Mouse (Mus musculus) gastrocnemius, adult 2 months (tissue): ENCODE measurements around the gene Sptbn2. TPM values are rescaled to one million over a fixed set of nuclear protein-coding genes. Genes with fewer than 3 reads are reported as not detected.
A peak's percentile ranks its signal among the peaks of the same experiment; 100 is the strongest.

Source experiments
- DNase-seq: peaks from one replicate; pipeline ENCODE4 v3.0.0; 2022
- H3K27ac ChIP-seq: fragments of 200-600 bp; 2 replicates; pipeline ENCODE4 v1.8.1; 2022; ENCODE audit warnings: mild to moderate bottlenecking
- H3K4me3 ChIP-seq: fragments of 200-600 bp; 2 replicates; pipeline ENCODE4 v1.8.1; 2022; ENCODE audit warnings: mild to moderate bottlenecking, moderate library complexity
- CTCF ChIP-seq: fragments of 200-600 bp; IDR thresholded peaks from 2 replicates; pipeline ENCODE4 v1.8.1; 2022; ENCODE audit warnings: antibody characterized with exemption, mild to moderate bottlenecking, moderate library complexity
- intact Hi-C: fragments of 180-260 bp; cut with DNase I; formaldehyde crosslinking; loops from one replicate; pipeline ENCODE4 v1.15.1; 2025
- total RNA-seq, 2 experiments: library from RNA; stranded (reverse); gene quantifications; 2 replicates each; pipeline ENCODE4 v1.2.3; 2021

Sptbn2 gene
- total RNA-seq, 2 experiments from 2014 or later = 0.03 TPM; not detected in 1

GRCm38 (mm10) chr19:4739053-4739452 lies 28.1 kb downstream of the Sptbn2 start:
- no peak overlapping the region for H3K4me3 ChIP-seq
- H3K27ac ChIP-seq = no peak overlapping the region
- no peak for TF ChIP-seq CTCF
- no peak for DNase-seq
- intact Hi-C loops = loop anchor here (5.0 kb wide), 1 partner anchor 97 kb away; no protein-coding TSS in a partner anchor

DNA sequence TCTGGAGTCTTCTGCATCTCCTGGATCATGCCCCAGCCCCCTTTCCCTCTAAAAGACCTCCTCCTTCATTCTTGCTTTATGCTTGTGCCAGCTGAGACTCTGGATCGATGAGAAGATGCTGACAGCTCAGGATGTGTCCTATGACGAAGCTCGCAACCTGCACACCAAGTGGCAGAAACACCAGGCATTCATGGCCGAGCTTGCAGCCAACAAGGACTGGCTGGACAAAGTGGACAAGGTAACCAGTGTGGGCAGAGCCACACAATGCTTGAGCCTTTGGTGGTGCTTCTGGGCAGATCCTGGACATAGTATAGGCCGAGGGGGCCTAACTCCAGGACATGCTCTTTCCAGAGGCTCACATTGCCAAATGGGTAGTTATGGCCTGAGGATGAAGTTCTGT lies 28.8 kb downstream of the Sptbn2 start:
- intact Hi-C loops = loop anchor here (5.0 kb wide), 1 partner anchor 97 kb away; no protein-coding TSS in a partner anchor
- TF ChIP-seq CTCF = no peak
- no peak overlapping the region for H3K27ac ChIP-seq
- no peak overlapping the region for H3K4me3 ChIP-seq
- no peak for DNase-seq

DNA sequence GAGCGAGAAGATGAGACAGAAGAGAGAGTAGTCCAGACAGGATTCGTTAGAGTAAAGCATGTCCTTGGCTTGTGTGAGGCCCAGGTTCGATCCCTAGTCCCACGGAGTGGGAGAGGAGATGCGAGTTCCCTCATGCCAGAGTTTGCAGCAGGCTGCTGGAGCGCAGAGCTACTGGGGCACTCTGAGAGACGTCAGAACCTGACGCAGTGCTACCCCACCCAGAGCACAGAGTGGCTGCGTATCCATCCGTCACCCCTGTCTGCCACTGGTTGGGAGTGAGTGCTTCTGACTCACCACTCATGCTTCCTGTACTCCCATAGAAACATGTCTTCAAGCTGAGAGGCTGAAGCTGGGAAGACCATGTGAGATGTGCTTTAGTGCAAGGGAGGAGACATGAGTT lies 30.5 kb downstream of the Sptbn2 start:
- no peak for TF ChIP-seq CTCF
- no peak overlapping the region for H3K4me3 ChIP-seq
- DNase-seq = no peak
- intact Hi-C loops = no loop called here
- H3K27ac ChIP-seq = no peak overlapping the region

- intact Hi-C loops = loop anchor here (2.0 kb wide), 1 partner anchor 111 kb away; no protein-coding TSS in a partner anchor
- no peak for TF ChIP-seq CTCF
- DNase-seq = no peak
- Histone ChIP-seq H3K4me3 (no peak overlapping the region), H3K27ac (no peak overlapping the region)
These were observed 31.3 kb downstream of the Sptbn2 start for GRCm38 (mm10) chr19:4742229-4742628.

DNA sequence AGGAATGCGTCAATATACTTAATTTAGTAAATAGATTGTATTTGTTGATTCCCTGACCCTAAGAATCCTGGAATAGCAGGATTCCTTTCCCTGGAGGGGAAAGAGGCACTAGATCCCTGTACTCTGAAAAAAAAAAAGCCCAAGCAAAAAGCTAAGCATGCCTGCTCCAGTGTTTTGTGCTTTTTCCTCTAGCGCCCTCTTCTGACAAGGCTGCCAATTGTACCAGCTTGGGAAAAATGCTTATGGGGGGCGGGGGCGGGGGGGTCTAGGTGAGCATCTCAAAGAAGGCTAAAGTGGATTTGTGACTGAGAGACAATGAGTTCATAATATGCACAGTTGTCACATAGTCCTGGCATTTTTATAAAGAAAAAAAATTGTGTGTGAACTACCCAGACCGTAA lies 32.6 kb downstream of the Sptbn2 start:
- intact Hi-C loops = loop anchor here (2.0 kb wide), 1 partner anchor 113 kb away; no protein-coding TSS in a partner anchor
- Histone ChIP-seq H3K27ac (no peak overlapping the region), H3K4me3 (no peak overlapping the region)
- DNase-seq = no peak
- peak; percentile 62 for TF ChIP-seq CTCF

- DNase-seq = no peak
- TF ChIP-seq CTCF = no peak
- H3K27ac ChIP-seq = no peak overlapping the region
- H3K4me3 ChIP-seq = no peak overlapping the region
- intact Hi-C loops = loop anchor here (2.0 kb wide), 1 partner anchor 247 kb away; no protein-coding TSS in a partner anchor
These were observed 33.1 kb downstream of the Sptbn2 start for GRCm38 (mm10) chr19:4744026-4744425.

DNA sequence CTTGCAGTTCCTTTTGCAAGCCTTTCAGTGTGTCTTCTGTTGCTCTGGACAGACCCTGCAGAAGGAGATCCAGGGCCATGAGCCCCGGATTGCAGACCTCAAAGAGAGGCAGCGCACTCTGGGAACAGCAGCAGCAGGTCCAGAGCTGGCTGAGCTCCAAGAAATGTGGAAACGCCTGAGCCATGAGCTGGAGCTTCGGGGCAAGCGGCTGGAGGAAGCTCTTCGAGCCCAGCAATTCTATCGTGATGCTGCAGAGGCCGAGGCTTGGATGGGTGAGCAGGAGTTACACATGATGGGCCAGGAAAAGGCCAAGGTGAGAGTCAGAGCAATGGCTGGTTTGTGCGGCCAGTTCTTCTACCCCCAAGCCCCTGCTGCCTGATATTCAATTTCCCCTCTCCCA lies 34.1 kb downstream of the Sptbn2 start:
- no peak overlapping the region for H3K27ac ChIP-seq
- H3K4me3 ChIP-seq = no peak overlapping the region
- no peak for TF ChIP-seq CTCF
- intact Hi-C loops = loop anchor here (2.0 kb wide), 1 partner anchor 248 kb away; no protein-coding TSS in a partner anchor
- peak; percentile 58 for DNase-seq

GRCm38 (mm10) chr19:4745681-4746080 lies 34.7 kb downstream of the Sptbn2 start:
- intact Hi-C loops = loop anchor here (2.0 kb wide), 1 partner anchor 249 kb away; no protein-coding TSS in a partner anchor
- Histone ChIP-seq H3K27ac (no peak overlapping the region), H3K4me3 (no peak overlapping the region)
- peak; percentile 52 for DNase-seq
- TF ChIP-seq CTCF = no peak

GRCm38 (mm10) chr19:4746611-4747010 lies 35.6 kb downstream of the Sptbn2 start:
- H3K4me3 ChIP-seq = peak overlapping the region; percentile 1; the same call in 1 of the 2 replicates
- peak; percentile 85 for DNase-seq
- intact Hi-C loops = no loop called here
- peak overlapping the region; percentile 6; the same call in 1 of the 2 replicates for H3K27ac ChIP-seq
- no peak for TF ChIP-seq CTCF

- TF ChIP-seq CTCF = no peak
- Histone ChIP-seq H3K27ac (no peak overlapping the region), H3K4me3 (no peak overlapping the region)
- peak; percentile 61 for DNase-seq
- intact Hi-C loops = no loop called here
These were observed 36.8 kb downstream of the Sptbn2 start for GRCm38 (mm10) chr19:4747631-4748312.

DNA sequence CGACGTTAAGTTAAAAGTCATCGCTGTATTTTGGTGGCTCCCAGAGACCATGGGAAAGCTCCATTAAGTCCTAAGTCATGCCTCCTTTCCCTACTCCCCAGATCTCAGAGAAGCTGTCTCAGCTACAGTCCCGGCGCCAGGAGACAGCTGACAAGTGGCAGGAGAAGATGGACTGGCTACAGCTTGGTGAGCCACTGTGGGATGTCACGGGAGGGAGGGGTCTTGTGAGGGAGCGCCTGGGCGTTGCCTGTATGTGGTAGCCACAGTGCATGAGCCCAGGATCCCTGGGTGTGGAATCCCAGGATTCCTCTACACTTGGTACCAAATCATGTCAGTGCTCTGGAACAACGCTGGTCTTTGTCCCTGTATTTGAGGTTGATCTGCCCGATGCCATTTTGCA lies 37.5 kb downstream of the Sptbn2 start:
- intact Hi-C loops = no loop called here
- no peak for TF ChIP-seq CTCF
- Histone ChIP-seq H3K4me3 (no peak overlapping the region), H3K27ac (no peak overlapping the region)
- no peak for DNase-seq

- DNase-seq = no peak
- no peak overlapping the region for H3K27ac ChIP-seq
- intact Hi-C loops = loop anchor here (10.0 kb wide), 1 partner anchor 215 kb away; the partner anchor contains the start of gene Mrpl11
- no peak for TF ChIP-seq CTCF
- no peak overlapping the region for H3K4me3 ChIP-seq
These were observed 39.0 kb downstream of the Sptbn2 start for GRCm38 (mm10) chr19:4749975-4750374.

- intact Hi-C loops = loop anchor here (2.0 to 10.0 kb wide), 6 partner anchors 37 to 247 kb away; partner anchors contain the start of genes Bbs1, Gm21992, Mrpl11 and Rbm14
- peak; percentile 92 for DNase-seq
- TF ChIP-seq CTCF = peak; percentile 99
- H3K27ac ChIP-seq = peak overlapping the region; percentile 97
- peak overlapping the region; percentile 87 for H3K4me3 ChIP-seq
These were observed 44.7 kb downstream of the Sptbn2 start for GRCm38 (mm10) chr19:4755565-4756192.
